Mouse (Mus musculus): Measurements from ENCODE around the gene Ms4a10.

Ms4a10 gene

DNA sequence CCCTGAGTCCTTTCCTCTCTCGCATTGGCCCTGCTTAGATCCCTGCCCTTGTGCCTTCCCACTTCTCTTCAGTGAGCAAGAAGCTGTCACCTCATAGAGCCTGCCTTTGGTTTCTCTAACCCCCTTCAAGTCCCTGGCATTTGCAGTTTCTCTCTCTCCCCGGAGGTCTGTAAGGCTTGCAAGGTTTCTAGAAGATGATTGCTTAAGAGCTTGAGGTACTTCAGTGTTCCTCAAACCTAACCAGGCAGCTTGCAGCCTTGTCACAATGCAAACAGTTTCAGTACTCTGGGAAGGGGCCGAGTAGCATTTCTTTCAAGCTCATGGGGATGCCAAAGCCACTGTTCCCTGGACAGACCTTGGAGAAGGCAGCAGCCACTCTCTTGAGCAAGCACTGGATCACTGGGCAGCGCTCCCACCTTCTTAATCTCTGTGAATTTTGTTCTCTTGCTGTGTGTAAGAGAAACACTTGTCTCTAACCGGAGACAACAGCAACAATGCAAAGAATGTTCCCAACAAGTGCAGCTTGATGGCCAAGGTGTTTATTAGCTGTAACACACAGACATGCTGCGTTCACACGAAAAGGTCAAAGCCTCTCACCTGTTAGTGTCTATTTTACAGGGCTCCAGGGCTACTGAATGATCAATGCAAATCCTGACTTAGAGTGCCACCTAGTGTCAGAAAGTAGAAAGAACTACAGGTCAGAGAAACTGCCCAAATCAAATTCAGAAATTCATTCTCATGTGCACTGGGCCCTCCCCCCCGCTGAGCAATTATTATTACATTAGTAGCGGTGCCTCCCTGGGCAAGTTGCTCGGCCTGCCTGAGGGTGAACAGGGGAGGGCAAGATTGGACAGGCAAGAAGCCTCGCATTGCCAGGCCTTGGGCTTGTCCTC, 15.1 kb downstream of the Ms4a10 start:
- DNase-seq = no peak

DNA sequence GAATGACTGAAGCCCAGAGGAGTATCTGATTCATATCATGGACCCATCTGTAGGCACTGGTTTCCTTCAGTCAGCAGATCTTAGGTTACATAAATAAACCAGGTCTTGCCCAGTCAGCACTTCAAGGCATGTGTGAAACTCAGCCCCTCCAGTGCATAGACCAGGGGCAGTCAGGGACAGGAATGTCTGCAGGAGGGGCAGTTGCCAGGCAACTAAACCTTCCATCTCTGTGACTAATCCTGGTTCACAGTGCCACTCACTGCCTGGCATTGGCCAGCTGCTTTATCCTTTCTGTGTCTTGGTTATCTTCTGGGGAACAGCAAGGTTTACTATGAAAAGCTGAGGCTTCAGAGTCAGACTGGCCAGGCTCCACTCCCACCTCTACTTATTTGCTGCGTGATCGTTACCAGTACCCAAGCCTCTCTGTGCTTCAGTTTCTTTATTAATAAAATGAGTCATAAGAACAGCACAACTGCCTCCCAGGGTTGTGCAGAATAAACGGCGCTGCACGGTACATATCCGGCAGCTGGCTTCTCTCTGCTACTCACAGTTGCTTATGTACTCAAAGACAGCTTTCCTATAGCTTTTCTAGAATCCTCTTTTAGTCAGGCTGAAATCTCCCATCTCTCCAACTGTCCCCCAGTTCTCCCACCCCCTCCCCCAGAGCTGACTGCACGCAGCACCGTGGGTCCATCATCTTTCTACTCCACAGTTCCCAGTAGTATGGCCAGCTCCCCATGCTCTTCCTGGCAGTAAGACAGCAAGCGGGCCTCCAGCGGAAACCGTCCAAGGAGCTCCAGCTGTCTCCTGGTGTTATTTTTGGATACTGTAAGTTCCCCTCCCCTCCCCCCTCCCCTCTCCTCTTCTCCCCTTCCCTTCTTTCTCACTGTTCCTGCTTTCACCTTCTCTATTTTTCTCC, 22.2 kb downstream of the Ms4a10 start:
- peak; percentile 39 for DNase-seq

GRCm38 (mm10) chr19:10949558-10949957, 24.9 kb downstream of the Ms4a10 start:
- no peak for DNase-seq

DNA sequence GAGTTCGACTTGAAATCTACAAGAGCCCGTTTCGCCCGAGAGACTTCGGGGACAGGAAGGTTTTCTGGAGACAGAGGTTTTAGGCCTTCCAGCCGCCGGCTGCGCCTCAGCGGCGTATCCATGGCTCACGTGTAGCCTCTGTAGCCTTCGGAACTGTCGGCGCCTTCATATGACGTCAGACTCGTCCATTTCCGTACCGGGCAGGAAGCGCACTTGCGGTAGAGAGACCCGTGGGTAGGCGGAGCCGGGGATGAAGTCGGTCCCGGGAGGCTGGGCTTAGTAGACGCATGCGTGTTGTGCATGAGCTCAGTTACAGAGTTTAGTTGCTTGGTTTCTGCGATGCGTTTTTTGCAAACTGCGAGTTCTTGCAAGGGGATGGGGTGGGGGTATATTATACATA, 25.4 kb downstream of the Ms4a10 start, which contains the start of gene Ccdc86:
Gene Ccdc86, minus strand, starts transcription at position 155 of the 400 bp plus-strand sequence.
- DNase-seq = peak; percentile 97

GRCm38 (mm10) chr19:10948416-10948815, 26.1 kb downstream of the Ms4a10 start:
- peak; percentile 13 for DNase-seq

GRCm38 (mm10) chr19:10947219-10947618, 27.3 kb downstream of the Ms4a10 start:
- DNase-seq = no peak

DNA sequence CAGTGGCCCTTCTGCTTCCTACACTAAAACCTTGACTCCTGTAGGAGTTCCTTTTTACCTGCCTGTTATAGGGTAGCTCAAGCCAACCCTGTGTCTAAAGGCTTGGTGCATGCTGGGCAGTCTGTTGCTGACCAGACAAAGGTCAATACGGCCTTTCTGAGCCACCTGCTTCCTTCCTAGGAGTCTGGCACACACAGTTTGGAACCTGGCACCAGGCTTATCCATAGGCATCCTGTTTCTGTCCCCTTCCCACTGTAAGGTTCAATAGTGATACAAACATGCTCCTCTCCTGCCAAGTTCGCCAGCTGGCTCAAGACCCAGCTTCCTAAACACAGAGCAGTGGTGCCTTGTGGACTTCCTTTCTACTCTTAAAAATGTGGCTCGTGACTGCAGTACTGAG, 28.0 kb downstream of the Ms4a10 start:
- no peak for DNase-seq

- DNase-seq = no peak
Measured at GRCm38 (mm10) chr19:10943955-10944354, 30.5 kb downstream of the Ms4a10 start.

GRCm38 (mm10) chr19:10940801-10941457, 33.5 kb downstream of the Ms4a10 start:
- peak; percentile 22 for DNase-seq

DNA sequence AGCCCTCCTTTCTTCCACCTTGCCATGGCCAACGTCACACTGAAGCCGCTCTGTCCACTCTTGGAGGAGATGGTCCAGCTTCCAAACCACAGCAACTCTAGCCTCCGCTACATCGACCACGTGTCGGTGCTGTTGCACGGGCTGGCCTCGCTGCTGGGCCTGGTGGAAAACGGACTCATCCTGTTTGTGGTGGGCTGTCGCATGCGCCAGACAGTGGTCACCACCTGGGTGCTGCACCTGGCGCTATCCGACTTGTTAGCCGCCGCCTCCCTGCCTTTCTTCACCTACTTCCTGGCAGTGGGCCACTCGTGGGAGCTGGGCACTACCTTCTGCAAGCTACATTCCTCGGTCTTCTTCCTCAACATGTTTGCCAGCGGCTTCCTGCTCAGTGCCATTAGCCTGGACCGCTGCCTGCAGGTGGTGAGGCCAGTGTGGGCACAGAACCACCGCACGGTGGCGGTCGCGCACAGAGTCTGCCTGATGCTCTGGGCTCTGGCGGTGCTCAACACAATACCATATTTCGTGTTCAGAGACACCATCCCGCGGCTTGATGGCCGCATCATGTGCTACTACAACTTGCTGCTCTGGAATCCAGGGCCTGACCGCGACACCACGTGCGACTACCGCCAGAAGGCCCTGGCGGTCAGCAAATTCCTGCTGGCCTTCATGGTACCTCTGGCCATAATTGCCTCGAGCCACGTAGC, 34.2 kb downstream of the Ms4a10 start:
- peak; percentile 74 for DNase-seq

DNA sequence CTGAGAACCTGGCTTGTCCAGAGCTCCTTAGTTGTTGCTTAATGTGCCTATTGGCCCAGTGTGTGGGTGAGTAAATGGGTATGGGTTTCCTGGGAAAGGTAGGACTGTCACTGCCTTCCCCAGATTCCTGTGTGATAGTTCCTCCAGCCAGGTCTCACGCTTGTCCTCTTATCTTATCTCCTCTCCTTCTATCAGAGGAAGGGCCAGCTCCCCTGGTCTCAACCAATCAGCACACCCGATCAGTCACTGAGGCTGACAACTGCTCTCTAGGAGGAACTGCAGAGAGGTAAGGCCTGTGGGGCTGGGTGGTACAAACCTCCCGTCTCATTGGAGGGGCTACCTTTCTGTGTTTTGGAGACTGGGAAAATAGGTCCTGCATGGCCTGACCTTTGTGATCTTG, 35.7 kb downstream of the Ms4a10 start:
- no peak for DNase-seq

DNA sequence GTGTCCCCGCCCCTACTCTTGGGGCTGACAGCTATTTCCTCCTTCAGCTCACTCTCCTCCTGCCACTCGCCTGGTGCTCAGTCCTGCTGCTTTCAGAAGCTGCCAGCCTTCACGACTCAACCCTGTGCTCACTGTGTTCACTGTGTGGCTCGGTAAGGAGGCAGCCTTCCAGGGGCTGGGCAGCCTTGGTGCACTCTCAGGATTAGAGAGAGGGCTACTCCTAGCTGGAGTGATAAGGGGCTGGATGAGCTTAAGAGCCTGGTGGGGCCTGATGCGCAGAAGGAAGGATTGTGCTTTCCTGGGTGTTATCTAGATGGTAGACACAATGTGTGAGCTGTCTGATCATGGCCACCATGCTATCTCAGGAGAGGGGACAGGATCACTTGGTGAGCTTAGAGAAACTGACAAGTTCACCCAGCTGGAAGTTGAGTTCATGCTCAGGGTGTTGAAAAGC, 37.3 kb downstream of the Ms4a10 start, which contains the start of gene Ptgdr2:
Gene Ptgdr2, plus strand, starts transcription at position 51 of the 454 bp plus-strand sequence.
- no peak for DNase-seq

DNA sequence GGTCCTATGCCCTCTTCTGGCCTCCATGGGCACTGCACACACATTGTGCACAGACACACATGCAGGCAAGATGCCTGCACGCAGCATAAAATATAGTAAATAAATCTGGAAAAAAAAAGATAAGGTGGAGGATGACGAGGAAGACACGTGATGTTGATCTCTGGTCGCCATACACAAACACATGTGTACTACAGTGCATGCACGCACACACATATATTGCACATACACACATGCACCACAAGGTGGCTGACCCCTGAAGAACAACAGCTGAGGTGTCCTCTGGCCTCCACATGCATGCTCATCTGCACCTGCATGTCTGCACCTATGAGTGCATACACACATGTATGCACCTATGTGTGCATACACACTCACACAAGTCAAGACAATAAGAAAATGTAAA, 38.4 kb downstream of the Ms4a10 start:
- DNase-seq = no peak

- no peak for DNase-seq
Measured at GRCm38 (mm10) chr19:10935029-10935428, 39.4 kb downstream of the Ms4a10 start.

DNA sequence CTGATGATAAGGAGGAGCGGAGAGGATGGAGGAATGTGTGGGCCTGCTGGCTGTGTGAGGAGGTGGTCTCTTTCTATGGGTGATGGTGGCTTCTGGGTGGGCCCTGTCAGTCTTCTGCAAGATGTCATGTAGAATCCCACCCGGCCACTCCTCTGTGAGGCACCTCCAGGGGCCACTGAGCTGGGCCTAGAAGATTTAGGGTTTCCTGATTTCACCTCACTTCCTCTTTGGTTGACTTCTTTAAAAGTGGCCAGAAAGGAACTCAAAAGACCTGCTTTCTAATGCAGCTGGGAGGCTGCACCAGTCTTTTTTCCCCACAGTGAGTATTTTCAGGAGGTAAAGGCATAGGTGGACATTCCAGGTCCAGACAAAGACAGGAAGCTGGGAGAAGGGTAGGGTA, 43.8 kb downstream of the Ms4a10 start:
- no peak for DNase-seq

DNA sequence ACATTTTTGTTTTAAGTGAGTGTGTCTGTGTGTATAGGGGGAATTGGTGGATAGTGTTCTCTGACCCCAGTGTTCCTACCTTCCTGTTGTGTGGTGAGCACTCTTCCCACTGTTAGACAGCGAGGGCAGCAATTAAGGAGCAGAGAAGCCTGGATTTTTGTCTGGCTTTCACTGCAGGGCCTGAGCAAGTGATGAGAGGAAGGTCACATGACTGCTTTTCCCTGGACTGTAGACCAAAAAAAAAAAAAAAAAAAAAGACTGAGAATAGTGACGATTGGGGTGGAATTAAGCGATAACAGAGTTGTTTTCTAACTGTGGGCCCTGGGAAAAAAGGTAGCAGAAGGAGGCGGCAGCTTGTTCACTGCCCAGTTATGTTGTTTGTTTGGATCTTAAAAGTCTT, 47.8 kb downstream of the Ms4a10 start:
- DNase-seq = no peak

DNA sequence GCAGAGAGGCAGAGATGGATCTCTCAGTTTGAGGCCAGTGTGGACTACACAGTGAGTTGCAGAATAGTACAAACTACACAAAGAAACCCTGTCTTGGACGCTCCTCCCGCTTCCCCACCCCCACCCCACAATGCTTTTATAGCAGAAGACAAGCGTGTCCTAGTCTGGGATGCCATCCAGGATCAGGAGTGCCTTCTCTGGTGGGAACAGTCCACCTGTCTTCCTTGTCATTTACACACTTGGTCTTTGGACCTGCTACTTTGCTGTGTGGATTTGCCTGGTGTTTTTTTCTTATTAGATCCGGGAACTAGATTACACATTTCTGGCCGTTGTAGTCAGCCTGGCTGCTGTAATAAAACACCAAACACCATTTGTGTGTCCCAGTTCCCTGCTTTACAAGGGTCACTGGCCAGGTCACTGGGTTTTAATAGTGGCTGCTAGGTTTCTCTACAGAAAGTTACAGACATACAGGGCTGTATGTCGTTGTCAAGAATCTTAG, 48.3 kb downstream of the Ms4a10 start:
- DNase-seq = no peak

DNA sequence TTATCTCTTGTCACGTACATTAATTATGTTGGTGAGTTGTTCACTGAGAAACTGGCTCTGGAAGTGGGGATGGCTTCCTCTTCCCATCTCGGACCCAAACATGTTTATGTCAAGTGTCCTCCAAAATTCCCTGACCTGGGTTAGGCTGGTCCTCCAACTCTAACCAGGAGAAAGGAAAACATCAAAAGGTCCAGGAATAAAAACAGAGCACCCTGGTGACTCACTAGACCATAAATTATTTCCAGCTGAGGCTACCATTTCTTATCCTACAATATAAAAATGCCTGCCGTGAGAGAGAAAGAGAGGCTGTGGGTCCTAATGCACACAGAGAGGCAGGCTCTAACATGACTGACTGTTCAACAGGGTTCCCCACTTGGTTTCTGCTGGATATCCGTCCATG, 50.2 kb downstream of the Ms4a10 start:
- DNase-seq = no peak

- DNase-seq = no peak
Measured at GRCm38 (mm10) chr19:10921058-10921457, 53.4 kb downstream of the Ms4a10 start.

DNA sequence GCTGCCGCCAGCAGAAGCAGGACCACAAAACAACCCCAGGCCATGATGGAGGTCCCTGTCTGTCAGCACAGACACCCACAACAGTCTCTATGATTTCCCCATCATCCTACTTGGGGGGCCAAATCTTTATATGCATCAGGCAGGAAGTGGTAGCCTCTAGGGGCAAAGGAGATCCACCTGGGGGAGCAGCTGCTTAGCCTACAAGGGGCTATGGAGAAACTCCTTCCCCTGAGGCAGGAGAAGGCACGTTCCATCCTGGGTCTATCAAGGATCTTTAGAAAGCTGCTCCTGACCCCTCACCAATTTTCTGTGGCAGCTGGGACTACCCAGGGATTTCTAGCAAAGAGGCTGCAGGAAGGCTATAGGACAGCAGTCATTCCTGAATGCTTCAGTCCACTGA, 53.9 kb downstream of the Ms4a10 start, which contains the start of gene Zp1:
Gene Zp1, minus strand, starts transcription at position 101 of the 400 bp plus-strand sequence.
- no peak for DNase-seq

GRCm38 (mm10) chr19:10918321-10918991, 56.0 kb downstream of the Ms4a10 start:
- no peak for DNase-seq

All from right cerebral cortex, postnatal 14 days (tissue).